Mouse (Mus musculus) ovary, postnatal 36 days (tissue): Measurements from ENCODE around the gene Ilf3.

Experiments used
- DNase-seq: peaks from one replicate; pipeline ENCODE4 v3.0.0; 2022; ENCODE audit warnings: low spot score, mixed read lengths

The Ilf3 gene

GRCm38 (mm10) chr9:21403745-21404144 lies 36.1 kb downstream of the Ilf3 start:
- no peak for DNase-seq

- no peak for DNase-seq
Observed at GRCm38 (mm10) chr9:21405525-21405924, 37.9 kb downstream of the Ilf3 start.

GRCm38 (mm10) chr9:21407951-21408350 lies 40.3 kb downstream of the Ilf3 start:
- peak; percentile 55 for DNase-seq

- no peak for DNase-seq
Observed at GRCm38 (mm10) chr9:21408624-21409023, 41.0 kb downstream of the Ilf3 start.

DNA sequence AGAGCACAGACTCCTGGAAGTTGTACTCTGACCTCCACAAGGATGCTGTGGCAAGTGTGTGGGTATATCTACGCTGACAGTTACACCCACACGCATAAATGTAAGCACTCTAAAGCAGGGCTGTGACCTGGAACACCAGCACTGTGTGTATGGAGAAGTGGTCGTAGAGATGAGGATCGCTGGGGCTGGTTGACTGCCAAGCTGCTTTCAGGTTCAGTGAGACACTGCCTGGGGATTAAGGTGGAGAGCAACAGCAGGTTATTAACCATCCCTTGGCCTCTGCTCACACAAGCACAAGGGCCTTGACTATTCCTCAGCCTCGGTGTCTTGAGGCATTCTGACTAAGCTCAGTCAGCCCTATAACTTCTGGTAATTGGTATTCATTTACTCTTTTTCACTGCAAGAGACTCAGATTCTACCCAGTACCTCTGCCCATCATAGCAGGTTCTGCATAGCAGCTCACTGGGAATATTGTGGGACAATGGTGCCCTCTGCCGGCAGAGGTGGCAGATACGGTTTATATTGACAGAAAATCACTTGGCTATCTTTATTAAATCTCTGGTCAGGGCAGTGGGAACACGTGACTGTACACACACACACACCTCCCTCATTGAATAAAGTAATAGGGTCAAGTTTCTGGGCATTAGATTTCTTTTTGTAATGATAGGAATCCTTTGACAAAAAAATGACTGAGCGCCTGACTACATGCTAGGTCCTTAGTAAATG lies 42.1 kb downstream of the Ilf3 start:
- DNase-seq: peak; percentile 79

DNA sequence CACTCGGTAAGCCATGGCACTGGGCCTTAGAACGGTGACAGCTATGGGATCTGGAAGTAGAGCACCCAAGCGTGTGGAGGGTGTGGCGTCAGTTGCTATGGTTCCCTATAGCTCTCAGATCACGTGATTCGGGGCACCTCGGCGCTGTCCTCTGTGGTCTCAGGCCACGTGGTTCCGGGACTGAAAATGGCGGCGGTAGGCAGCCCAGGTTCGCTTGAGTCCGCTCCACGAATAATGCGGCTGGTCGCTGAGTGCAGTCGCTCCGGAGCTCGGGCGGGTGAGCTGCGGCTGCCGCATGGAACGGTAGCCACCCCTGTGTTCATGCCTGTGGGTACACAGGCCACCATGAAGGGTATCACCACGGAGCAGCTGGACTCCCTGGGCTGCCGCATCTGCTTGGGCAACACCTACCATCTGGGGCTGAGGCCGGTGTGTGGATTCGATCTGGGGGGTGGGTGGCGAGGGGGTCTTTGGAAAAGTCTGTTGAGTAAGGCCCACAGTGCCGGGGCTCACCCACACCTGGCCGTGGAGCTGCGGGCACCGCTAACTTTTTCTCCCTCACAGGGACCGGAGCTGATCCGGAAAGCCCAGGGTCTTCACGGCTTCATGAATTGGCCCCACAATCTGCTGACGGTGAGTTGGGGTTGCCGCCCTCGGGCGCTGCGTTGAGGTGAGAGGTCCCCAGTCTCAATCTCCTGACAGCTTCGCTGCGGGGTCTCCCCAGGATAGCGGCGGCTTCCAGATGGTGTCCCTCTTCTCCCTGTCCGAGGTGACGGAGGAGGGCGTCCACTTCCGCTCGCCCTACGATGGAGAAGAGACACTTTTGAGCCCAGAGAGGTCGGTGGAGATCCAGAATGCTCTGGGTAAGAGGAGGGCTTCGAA lies 44.2 kb downstream of the Ilf3 start, which contains the start of gene Qtrt1:
Qtrt1 (plus strand) TSS at position 169 of the 882 bp plus-strand sequence.
- peak; percentile 77 for DNase-seq

DNA sequence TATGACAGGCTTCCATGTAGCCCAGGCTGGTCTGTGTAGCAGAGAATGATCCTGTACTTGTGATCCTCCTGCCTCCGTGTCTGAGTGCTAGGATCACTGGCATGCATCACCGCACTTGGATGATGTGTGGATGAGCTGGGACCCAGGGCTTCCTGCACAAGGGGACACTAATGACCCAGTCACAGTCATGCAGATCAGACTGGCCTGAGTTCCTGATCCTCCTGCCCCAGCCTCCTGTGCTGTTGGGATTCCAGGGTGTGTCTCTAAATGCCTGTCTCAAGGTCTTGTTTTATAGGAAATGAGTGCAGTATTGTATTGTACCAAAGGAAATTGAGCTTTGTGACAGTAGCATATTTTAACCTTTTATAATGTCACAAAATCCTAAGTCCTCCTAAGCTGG lies 50.2 kb downstream of the Ilf3 start:
- DNase-seq: no peak

DNA sequence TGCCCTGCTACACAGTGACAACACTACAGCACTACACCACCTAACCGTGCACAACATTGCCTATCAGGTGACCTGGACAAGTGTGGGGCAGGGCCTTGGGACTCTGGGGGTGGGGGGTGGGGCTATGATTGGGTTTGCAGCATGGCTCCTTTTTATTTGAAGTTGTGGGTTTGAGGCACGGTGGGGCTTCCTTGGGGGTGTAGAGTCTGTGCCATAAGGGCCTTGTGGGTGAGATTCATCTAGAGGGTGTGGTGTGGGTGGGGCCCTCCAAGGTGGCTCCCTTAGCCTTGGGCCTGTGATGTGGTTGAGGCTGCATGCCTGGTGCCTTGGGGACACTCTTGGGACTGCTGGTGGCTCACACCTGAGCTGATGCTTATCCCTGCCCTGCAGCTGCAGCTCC lies 52.0 kb downstream of the Ilf3 start:
- no peak for DNase-seq

- DNase-seq: peak; percentile 97
Observed at GRCm38 (mm10) chr9:21424631-21425555, 57.2 kb downstream of the Ilf3 start, which contains the start of gene Dnm2. TSS of gene Dnm2 (plus strand) at chr9:21424908.

- DNase-seq: no peak
Observed at GRCm38 (mm10) chr9:21425556-21425945, 57.9 kb downstream of the Ilf3 start.

GRCm38 (mm10) chr9:21426013-21426412 lies 58.3 kb downstream of the Ilf3 start:
- no peak for DNase-seq

GRCm38 (mm10) chr9:21426525-21426924 lies 58.9 kb downstream of the Ilf3 start:
- no peak for DNase-seq

- DNase-seq: no peak
Observed at GRCm38 (mm10) chr9:21427773-21428172, 60.1 kb downstream of the Ilf3 start.

DNA sequence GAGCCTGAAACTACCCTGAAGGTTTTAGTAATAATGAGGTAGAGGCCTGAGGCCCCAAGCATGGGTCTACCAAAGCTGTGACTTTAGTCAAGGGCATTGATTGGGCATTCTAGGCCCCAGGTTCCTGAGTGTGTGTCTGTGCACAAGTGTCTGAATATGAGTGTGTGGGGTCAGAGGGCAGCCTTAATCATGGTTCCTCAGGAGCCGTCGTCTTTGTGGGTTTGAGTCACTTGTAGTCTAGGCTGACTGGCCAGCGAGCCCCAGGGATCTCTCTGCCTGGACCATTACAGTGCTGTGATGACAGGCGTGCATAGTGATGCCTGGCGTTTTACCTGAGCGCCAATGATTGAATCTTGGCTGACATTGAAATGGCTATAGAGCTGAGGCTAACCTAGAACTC lies 60.5 kb downstream of the Ilf3 start:
- no peak for DNase-seq

GRCm38 (mm10) chr9:21430724-21431123 lies 63.1 kb downstream of the Ilf3 start:
- no peak for DNase-seq

GRCm38 (mm10) chr9:21432066-21432465 lies 64.4 kb downstream of the Ilf3 start:
- DNase-seq: no peak

- no peak for DNase-seq
Observed at GRCm38 (mm10) chr9:21433766-21434165, 66.1 kb downstream of the Ilf3 start.

DNA sequence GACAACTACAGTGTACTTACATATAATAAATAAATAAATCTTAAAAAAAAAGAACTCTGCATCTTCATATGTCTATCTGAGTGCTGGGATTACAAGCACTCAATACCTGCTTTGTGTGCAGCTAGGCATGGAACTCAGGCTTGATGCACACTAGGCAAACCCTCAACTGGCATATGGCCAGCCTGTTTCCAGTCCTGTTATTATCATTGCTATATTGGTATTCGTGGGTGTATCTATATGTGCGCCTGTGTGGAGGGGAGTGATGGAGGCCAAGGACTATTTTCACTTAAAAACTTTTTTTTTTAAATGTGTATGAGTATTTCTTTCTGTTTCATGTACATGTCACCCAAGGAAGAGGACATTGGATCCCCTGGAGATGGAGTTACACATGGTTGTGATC lies 66.7 kb downstream of the Ilf3 start:
- DNase-seq: no peak

DNA sequence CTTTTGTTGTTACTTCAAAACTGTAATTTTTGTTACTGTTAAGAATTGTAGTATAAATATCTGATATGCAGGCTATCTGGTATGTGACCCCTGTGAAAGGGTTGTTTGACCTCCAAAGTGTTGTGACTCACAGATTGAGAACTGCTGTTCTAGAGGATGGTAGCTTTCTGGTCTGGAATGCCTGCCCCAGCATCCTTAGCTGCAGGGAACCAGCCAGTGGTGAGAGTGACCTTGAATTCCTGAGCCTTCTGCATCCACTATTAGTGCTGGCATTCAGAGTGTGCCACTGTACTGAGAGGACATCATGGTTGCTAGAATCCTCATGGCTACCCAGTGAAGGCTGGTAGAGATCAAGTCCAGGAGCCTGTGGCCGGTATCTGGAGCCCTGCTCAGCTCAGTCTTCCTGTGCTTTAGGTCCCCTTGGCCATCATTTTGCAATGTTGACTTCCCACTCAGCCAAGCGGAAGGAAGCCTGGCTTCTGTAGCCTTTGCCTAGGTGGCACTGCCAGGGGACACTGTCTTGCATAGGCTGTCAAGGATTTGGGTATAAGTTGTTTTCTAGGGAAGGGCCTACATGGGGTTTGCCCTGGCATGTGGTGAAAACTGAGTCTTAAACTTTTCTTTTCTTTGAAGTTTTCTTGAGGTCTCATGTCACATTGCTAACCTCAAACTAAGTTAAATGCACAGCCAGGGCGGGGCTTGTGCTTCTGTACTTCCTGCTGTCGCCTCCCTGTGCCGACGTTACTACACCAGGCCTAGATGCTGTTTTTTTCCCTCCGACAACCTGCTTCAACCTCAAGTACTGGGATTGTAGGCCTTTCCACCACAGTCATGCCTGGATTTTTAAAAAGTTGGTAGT lies 68.3 kb downstream of the Ilf3 start:
- DNase-seq: no peak

- DNase-seq: no peak
Observed at GRCm38 (mm10) chr9:21437577-21437976, 69.9 kb downstream of the Ilf3 start.

DNA sequence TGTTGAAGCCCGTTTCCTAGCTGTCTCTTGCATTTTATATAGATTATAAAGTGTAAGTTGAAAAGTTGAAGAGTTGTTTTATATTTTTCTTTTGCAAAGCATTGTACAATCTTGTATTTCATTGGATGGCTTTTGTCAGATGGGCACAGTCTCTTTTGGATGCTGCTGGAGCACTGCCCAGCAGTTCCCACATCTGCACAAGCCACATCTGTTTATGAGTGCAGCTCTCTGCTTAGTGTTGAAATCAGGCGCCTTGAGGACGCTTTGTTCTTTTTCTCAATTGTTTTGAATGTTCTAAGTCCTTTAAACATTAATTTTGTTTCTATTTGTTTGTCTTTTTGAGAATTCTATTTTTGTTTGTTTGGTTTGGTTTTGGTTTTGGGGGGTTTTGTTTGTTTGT lies 70.5 kb downstream of the Ilf3 start:
- DNase-seq: peak; percentile 30
